Mouse (Mus musculus): ENCODE results near the gene Cyp2b9.
"Not testable (repeated sequence)": the region's sequence is repeated elsewhere in the genome, so short reads cannot be mapped to it uniquely, and the experiment has no call there.

The Cyp2b9 gene

DNA sequence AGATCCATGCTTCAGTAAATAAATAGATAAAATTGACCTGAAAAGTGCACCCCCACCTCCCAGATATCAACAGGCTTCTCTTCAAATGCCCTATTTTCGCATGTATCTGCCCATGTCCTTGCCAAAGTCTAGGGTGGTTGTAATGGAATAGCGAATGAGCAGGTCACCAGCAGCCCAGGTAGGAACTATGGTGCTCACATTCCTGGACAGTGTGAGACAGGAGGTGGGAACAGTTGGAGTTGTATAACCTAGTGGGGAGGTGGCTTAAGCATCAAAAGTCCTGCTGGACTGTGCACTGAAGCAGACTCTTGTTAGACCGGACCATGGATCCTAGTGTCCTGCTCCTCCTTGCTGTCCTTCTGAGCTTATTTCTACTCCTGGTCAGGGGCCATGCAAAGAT is at the start of gene Cyp2b9:
Gene Cyp2b9, plus strand, starts transcription at position 301 of the 400 bp plus-strand sequence.
- in situ Hi-C loops (cut with MboI; ENCODE audit: low sequenced_read_pairs), result not testable (repeated sequence)

DNA sequence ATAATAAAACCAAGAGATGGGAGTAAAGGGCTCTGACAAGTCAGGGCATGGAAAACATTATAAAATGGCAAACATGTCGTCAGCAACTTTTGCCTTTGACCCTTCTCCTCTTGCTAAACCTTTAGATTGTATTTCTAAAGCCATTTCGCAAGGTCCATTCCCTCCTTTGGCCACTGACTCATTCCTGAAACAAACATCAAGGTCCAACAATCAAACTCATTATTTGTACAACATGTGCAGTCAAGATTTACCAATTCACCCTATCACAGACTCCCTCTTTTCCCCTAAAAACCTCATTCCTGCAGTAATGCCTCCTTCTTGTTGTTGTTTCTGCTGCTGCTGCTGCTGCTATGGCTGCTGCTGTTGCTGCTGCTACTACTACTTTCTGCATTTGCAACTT is 33.6 kb upstream of the Cyp2b9 start:
- in situ Hi-C loops (cut with MboI; ENCODE audit: low sequenced_read_pairs), result not testable (repeated sequence)

DNA sequence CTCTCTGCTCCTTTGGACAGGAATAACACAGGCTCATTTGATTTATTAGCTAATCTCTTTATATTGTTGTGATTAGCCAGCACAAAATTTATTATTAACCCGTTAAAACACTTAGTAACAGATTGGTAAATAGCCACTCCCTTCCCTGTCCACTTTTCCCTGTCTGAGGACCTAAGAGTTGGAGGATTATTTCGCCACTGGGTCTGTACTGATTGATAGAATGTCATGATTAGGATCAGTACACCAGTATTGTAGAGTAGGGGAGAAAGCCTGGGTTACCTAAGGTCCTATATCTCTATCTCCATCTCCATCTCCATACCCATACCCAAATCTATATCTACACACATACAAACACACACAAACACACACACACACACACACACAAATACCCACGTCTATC is 29.6 kb upstream of the Cyp2b9 start:
- in situ Hi-C loops (cut with MboI; ENCODE audit: low sequenced_read_pairs), result not testable (repeated sequence)

DNA sequence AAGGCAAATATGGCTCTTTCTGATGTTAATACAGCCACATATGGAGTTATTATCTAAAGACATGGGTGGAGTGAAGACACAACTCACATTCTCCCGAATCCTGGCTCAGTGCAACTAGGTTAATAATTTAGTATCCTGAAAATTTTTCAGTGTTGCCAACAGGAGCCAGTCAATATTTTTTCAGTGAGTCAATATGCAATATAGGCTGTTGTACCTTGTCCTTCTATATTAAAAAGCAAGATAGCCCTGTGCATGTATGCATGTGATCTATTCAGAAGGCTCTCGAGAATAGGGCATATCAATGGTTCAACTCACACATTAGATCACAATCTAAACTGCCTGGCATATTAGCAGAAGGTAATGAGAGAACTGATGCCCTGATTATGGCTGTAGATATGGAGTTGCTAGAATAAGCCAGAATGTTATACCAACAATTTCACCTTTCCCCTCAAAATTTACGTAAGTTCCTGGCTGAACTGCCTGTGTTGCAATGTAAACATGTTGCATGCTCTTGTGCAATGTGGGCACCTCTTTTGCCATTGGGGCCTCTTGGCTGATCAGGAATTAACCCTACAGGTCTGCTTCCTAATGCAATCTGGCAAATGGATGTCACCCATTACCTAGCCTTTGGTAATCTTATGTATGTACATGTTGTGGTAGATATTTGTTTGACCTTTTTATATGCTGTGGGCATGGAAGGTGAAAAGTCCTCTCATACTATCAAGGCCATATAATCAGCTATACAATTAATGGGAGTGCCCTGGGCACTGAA is 4.3 kb upstream of the Cyp2b9 start:
- in situ Hi-C loops (cut with MboI; ENCODE audit: low sequenced_read_pairs), result not testable (repeated sequence)

DNA sequence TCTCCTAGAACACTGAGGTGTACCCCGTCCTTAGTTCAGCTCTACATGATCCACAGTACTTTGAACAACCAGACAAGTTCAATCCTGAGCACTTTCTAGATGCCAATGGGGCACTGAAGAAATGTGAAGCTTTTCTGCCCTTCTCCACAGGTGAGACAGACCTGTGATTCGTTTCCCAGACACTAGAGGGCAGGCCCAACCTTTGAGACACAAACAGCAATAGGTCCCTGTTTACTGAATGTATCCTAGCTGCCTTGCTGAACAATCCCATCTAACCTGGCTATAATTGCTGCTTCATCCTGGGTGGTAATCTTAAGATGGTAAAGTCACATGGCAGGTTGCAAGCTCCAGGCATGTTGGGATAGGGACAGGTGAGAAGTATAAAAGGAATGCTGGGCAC is 27.9 kb downstream of the Cyp2b9 start:
- in situ Hi-C loops (cut with MboI; ENCODE audit: low sequenced_read_pairs), result no loop called here

DNA sequence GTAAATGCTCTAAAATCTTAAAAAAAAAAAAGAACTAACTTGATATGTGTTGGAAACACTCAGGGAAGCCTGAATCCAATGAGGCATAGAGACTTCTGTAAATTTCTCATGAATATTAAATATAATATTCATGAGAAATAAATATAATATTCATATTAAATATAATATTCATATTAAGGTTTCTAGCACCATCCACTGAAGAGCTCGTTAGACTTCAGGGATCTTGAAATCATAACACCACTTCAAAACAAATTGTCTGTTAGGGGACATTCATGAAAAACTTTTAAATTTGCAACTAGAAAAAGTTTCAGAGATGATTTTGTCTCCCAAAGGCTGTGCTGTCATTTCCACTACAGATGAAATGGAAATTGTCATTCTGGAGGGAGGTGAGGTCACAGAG is 86.8 kb downstream of the Cyp2b9 start, which contains the start of gene Vmn1r184:
Gene Vmn1r184, plus strand, starts transcription at position 301 of the 400 bp plus-strand sequence.
- in situ Hi-C loops (cut with MboI; ENCODE audit: low sequenced_read_pairs), result not testable (repeated sequence)
